Mouse (Mus musculus) right cerebral cortex, postnatal 25 days (tissue): Measurements from ENCODE around the gene Ryk.

ENCODE experiments used
- DNase-seq: peaks from one replicate; pipeline ENCODE4 v3.0.0; 2022

The Ryk gene

GRCm38 (mm10) chr9:102834742-102835591 is at the start of gene Ryk:
Ryk (plus strand) TSS chr9:102834917.
- DNase-seq: peak; percentile 85

- DNase-seq: no peak
Observed at GRCm38 (mm10) chr9:102789491-102789890, 45.2 kb upstream of the Ryk start.

- DNase-seq: no peak
Observed at GRCm38 (mm10) chr9:102791845-102792244, 42.9 kb upstream of the Ryk start.

GRCm38 (mm10) chr9:102792836-102793235 is 41.9 kb upstream of the Ryk start:
- DNase-seq: no peak

- DNase-seq: no peak
Observed at GRCm38 (mm10) chr9:102793286-102793809, 41.4 kb upstream of the Ryk start.

- no peak for DNase-seq
Observed at GRCm38 (mm10) chr9:102798406-102798805, 36.3 kb upstream of the Ryk start.

- no peak for DNase-seq
Observed at GRCm38 (mm10) chr9:102806056-102806573, 28.6 kb upstream of the Ryk start.

GRCm38 (mm10) chr9:102811192-102811591 is 23.5 kb upstream of the Ryk start:
- no peak for DNase-seq

GRCm38 (mm10) chr9:102818228-102818627 is 16.5 kb upstream of the Ryk start:
- DNase-seq: no peak

- DNase-seq: no peak
Observed at GRCm38 (mm10) chr9:102828604-102829003, 6.1 kb upstream of the Ryk start.

- no peak for DNase-seq
Observed at GRCm38 (mm10) chr9:102831541-102831940, 3.2 kb upstream of the Ryk start.

- DNase-seq: no peak
Observed at GRCm38 (mm10) chr9:102834414-102834741, 339 bp upstream of the Ryk start.

- no peak for DNase-seq
Observed at GRCm38 (mm10) chr9:102836279-102836678, 1.6 kb downstream of the Ryk start.

GRCm38 (mm10) chr9:102840792-102841778 is 6.4 kb downstream of the Ryk start:
- no peak for DNase-seq

- DNase-seq: no peak
Observed at GRCm38 (mm10) chr9:102841832-102842231, 7.1 kb downstream of the Ryk start.

- no peak for DNase-seq
Observed at GRCm38 (mm10) chr9:102842498-102842897, 7.8 kb downstream of the Ryk start.

- DNase-seq: no peak
Observed at GRCm38 (mm10) chr9:102843577-102843976, 8.9 kb downstream of the Ryk start.

GRCm38 (mm10) chr9:102845851-102846250 is 11.1 kb downstream of the Ryk start:
- DNase-seq: no peak

GRCm38 (mm10) chr9:102846348-102846747 is 11.6 kb downstream of the Ryk start:
- no peak for DNase-seq

GRCm38 (mm10) chr9:102852076-102853022 is 17.6 kb downstream of the Ryk start:
- DNase-seq: no peak

GRCm38 (mm10) chr9:102857856-102858255 is 23.1 kb downstream of the Ryk start:
- no peak for DNase-seq

- DNase-seq: no peak
Observed at GRCm38 (mm10) chr9:102858283-102858682, 23.6 kb downstream of the Ryk start.
